Mouse (Mus musculus): ENCODE results near the gene Lrg1.

Lrg1 gene

GRCm38 (mm10) chr17:56137839-56138613 lies 16.2 kb upstream of the Lrg1 start:
- intact Hi-C loops (cut with DNase I): no loop called here

- intact Hi-C loops (cut with DNase I): no loop called here
Observed at GRCm38 (mm10) chr17:56136558-56136957, 14.8 kb upstream of the Lrg1 start.

- intact Hi-C loops (cut with DNase I): no loop called here
Observed at GRCm38 (mm10) chr17:56134463-56134971, 12.7 kb upstream of the Lrg1 start.

- intact Hi-C loops (cut with DNase I): loop anchor here (1.0 to 2.0 kb wide), 2 partner anchors 25 to 122 kb away; no protein-coding TSS in a partner anchor
Observed at GRCm38 (mm10) chr17:56133457-56134363, 11.9 kb upstream of the Lrg1 start.

- intact Hi-C loops (cut with DNase I): loop anchor here (1.0 to 2.0 kb wide), 2 partner anchors 26 to 123 kb away; no protein-coding TSS in a partner anchor
Observed at GRCm38 (mm10) chr17:56132661-56133060, 10.9 kb upstream of the Lrg1 start.

GRCm38 (mm10) chr17:56131814-56132213 lies 10.0 kb upstream of the Lrg1 start:
- intact Hi-C loops (cut with DNase I): loop anchor here (2.0 kb wide), 1 partner anchor 27 kb away; no protein-coding TSS in a partner anchor

- intact Hi-C loops (cut with DNase I): no loop called here
Observed at GRCm38 (mm10) chr17:56131136-56131535, 9.3 kb upstream of the Lrg1 start.

- intact Hi-C loops (cut with DNase I): no loop called here
Observed at GRCm38 (mm10) chr17:56128246-56128645, 6.4 kb upstream of the Lrg1 start.

GRCm38 (mm10) chr17:56126175-56126574 lies 4.4 kb upstream of the Lrg1 start:
- intact Hi-C loops (cut with DNase I): no loop called here

- intact Hi-C loops (cut with DNase I): no loop called here
Observed at GRCm38 (mm10) chr17:56125276-56125630, 3.5 kb upstream of the Lrg1 start.

- intact Hi-C loops (cut with DNase I): no loop called here
Observed at GRCm38 (mm10) chr17:56124377-56125275, 2.8 kb upstream of the Lrg1 start.

- intact Hi-C loops (cut with DNase I): no loop called here
Observed at GRCm38 (mm10) chr17:56123681-56124340, 2.0 kb upstream of the Lrg1 start.

GRCm38 (mm10) chr17:56123161-56123560 lies 1.4 kb upstream of the Lrg1 start:
- intact Hi-C loops (cut with DNase I): no loop called here

- intact Hi-C loops (cut with DNase I): no loop called here
Observed at GRCm38 (mm10) chr17:56119981-56120880, 1.6 kb downstream of the Lrg1 start.

GRCm38 (mm10) chr17:56119431-56119830 lies 2.4 kb downstream of the Lrg1 start:
- intact Hi-C loops (cut with DNase I): no loop called here

- intact Hi-C loops (cut with DNase I): no loop called here
Observed at GRCm38 (mm10) chr17:56117251-56117710, 4.5 kb downstream of the Lrg1 start, which contains the start of gene Plin5. TSS of gene Plin5 (minus strand) at chr17:56117596.

- intact Hi-C loops (cut with DNase I): no loop called here
Observed at GRCm38 (mm10) chr17:56116193-56116592, 5.6 kb downstream of the Lrg1 start.

GRCm38 (mm10) chr17:56112743-56113142 lies 9.1 kb downstream of the Lrg1 start:
- intact Hi-C loops (cut with DNase I): no loop called here

GRCm38 (mm10) chr17:56111864-56112263 lies 9.9 kb downstream of the Lrg1 start:
- intact Hi-C loops (cut with DNase I): no loop called here

Data from adrenal gland (tissue).